Mouse (Mus musculus): ENCODE data around the gene Nup188. TPM values are rescaled to one million over a fixed set of nuclear protein-coding genes. Genes with fewer than 3 reads are reported as not detected.

Gene Nup188
- polyA plus RNA-seq, 1 experiment from 2014 or later, result 42.3 TPM

DNA sequence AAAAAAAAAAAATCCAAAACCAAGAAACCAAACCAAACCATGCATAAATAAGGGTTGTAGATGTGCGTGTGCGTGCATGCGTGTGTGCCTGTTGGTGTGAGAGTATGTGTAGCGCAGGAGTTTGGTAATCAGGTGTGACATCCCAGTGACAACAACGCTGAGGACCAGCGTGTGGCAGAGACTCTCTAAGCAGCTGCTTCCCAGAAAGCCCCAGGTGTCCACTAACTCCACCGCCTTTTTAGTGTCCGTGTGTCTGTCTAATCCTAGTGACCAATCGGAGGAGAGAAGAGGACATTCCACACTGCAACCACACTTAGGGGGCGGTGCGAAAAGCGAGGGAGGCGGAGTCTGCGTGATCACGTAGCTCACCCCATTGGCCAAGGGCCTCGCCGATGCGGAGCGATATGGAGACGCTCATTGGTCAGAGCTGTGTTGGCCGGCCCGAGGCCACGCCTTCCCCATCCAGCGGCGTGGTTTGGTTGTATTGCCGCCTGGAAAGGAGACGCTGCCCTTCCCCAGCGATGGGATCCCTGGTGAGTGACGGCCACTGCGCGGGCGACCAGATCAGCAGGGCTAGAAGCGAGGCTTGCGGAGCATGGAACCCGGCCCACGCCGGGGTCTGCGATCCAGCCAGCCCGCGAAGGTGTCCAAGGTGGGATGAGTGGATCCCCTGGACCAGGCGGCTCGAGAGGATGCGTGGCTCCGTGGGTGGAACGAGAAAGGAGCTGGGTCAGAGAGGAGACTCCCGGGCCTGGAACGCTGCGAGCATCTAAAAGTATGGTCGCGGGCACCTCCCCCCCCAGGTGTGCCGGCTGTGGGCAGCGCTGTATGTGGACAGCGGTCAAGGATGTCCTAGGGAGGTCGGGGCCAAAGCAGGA lies 77.8 kb downstream of the Nup188 start, which contains the start of gene Miga2:
Miga2 (plus strand) TSS at position 461 of the 878 bp plus-strand sequence.
- Histone ChIP-seq H3K9ac (peak within 1 kb of the TSS; percentile 88), H3K36me3 (replicated peaks) (peaks cover 17% of the 10 kb centered on the region), H3K4me1 (peaks cover 21% of the 10 kb centered on the region), H3K27me3 (no peaks in the 10 kb centered on the region), H3K9me3 (no peaks in the 10 kb centered on the region), H3K4me2 (peak within 1 kb of the TSS; percentile 91), H3K4me3 (replicated peaks) (peak within 1 kb of the TSS; percentile 93), H3K27ac (peak within 1 kb of the TSS; percentile 78)
- WGBS, result under 1% methylated on average over 54 of the region's 54 CpGs
- peak; percentile 99 for ATAC-seq (ENCODE audit: low FRiP score)

GRCm38 (mm10) chr2:30365281-30366069 lies 79.3 kb downstream of the Nup188 start:
- Histone ChIP-seq H3K36me3 (replicated peaks) (peaks cover 32% of the 10 kb centered on the region), H3K4me3 (replicated peaks) (peak overlapping the region; percentile 93), H3K27ac (no peak overlapping the region), H3K4me2 (peak overlapping the region; percentile 91), H3K9me3 (no peaks in the 10 kb centered on the region), H3K4me1 (peaks cover 18% of the 10 kb centered on the region), H3K9ac (peak overlapping the region; percentile 88), H3K27me3 (no peaks in the 10 kb centered on the region)
- 92% methylated on average over 2 of the region's 2 CpGs for WGBS
- no peak for ATAC-seq (ENCODE audit: low FRiP score)

DNA sequence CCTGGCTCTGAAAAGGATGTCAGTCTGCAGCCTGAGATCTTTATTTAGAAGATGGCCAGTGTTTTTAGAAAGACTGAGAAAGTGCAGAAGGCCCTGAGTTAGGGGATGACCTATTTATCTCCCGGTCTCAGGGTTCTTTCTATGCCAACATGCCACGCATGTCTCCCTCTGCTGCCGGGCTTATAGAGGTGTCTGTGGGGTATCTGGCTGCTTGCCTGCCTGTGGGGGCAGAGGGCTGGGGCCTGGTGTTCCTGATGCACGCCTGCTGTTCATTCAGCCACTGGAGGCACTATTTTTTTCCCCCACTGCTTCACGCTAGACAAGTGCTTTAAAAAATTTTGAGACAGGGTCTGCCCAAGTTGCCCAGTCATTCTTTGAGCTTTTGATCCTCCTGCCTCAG lies 80.0 kb downstream of the Nup188 start:
- Histone ChIP-seq H3K36me3 (replicated peaks) (peaks cover 39% of the 10 kb centered on the region), H3K9ac (no peak overlapping the region), H3K27ac (no peak overlapping the region), H3K27me3 (no peaks in the 10 kb centered on the region), H3K9me3 (no peaks in the 10 kb centered on the region), H3K4me3 (replicated peaks) (no peak overlapping the region), H3K4me2 (no peak overlapping the region), H3K4me1 (peaks cover 18% of the 10 kb centered on the region)
- WGBS, result 83% methylated on average over 5 of the region's 5 CpGs
- no peak for ATAC-seq (ENCODE audit: low FRiP score)

DNA sequence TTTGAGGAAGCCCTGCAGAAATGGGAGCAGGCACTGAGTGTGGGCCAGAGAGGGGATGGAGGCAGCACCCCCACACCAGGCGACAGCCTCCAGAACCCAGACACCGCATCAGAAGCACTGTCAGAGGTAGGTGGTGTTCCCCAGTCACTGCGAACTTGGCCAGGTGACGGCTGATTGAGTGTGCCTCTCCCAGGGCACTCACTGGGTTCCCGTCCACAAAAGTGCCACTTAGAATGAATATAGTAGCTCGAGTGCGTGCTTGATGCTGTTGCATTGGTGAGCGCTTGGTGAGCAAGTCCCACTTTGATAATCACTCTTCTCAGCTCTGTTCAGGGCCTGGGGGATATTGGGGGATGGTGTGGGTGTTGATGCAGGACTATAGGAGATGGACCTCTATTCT lies 85.3 kb downstream of the Nup188 start:
- no peaks in the 10 kb centered on the region for H3K27me3 ChIP-seq
- no peak overlapping the region for H3K27ac ChIP-seq
- H3K4me3 ChIP-seq (replicated peaks), result no peak overlapping the region
- H3K9ac ChIP-seq, result no peak overlapping the region
- H3K4me2 ChIP-seq, result no peak overlapping the region
- 95% methylated on average over 8 of the region's 8 CpGs for WGBS
- ATAC-seq (ENCODE audit: low FRiP score), result no peak
- no peaks in the 10 kb centered on the region for H3K9me3 ChIP-seq
- H3K4me1 ChIP-seq, result no peaks in the 10 kb centered on the region
- H3K36me3 ChIP-seq (replicated peaks), result peaks cover 86% of the 10 kb centered on the region

DNA sequence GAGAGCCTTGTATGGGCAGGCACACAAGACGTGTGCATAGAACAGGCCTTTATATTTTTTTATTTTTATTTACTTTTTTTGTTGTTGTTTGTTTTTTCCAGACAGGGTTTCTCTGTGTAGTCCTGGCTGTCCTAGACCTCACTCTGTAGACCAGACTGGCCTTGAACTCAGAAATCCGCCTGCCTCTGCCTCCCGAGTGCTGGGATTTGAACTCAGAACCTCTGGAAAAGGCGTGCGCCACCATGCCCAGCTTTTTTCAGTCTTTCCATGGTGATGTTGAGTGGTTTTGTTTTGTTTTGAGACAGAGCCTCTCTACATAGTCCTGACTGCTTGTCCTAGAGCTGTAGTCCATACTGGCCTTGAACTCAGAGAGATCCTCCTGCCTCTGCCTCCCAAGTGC lies 86.5 kb downstream of the Nup188 start:
- no peak overlapping the region for H3K27ac ChIP-seq
- no peak overlapping the region for H3K4me2 ChIP-seq
- H3K4me3 ChIP-seq (replicated peaks), result no peak overlapping the region
- WGBS, result 98% methylated on average over 5 of the region's 5 CpGs
- no peak overlapping the region for H3K9ac ChIP-seq
- H3K27me3 ChIP-seq, result no peaks in the 10 kb centered on the region
- H3K4me1 ChIP-seq, result no peaks in the 10 kb centered on the region
- no peak for ATAC-seq (ENCODE audit: low FRiP score)
- no peaks in the 10 kb centered on the region for H3K9me3 ChIP-seq
- H3K36me3 ChIP-seq (replicated peaks), result peaks cover 94% of the 10 kb centered on the region

- Histone ChIP-seq H3K4me2 (no peak overlapping the region), H3K36me3 (replicated peaks) (peaks cover 88% of the 10 kb centered on the region), H3K4me3 (replicated peaks) (no peak overlapping the region), H3K9me3 (no peaks in the 10 kb centered on the region), H3K4me1 (no peaks in the 10 kb centered on the region), H3K27me3 (no peaks in the 10 kb centered on the region), H3K27ac (no peak overlapping the region), H3K9ac (no peak overlapping the region)
- no peak for ATAC-seq (ENCODE audit: low FRiP score)
- 96% methylated on average over 10 of the region's 10 CpGs for WGBS
These were observed 89.7 kb downstream of the Nup188 start for GRCm38 (mm10) chr2:30375893-30376292.

GRCm38 (mm10) chr2:30377721-30378120 lies 91.5 kb downstream of the Nup188 start:
- H3K36me3 ChIP-seq (replicated peaks), result peaks cover 88% of the 10 kb centered on the region
- H3K27me3 ChIP-seq, result no peaks in the 10 kb centered on the region
- H3K4me3 ChIP-seq (replicated peaks), result no peak overlapping the region
- H3K9me3 ChIP-seq, result no peaks in the 10 kb centered on the region
- H3K4me1 ChIP-seq, result no peaks in the 10 kb centered on the region
- H3K27ac ChIP-seq, result no peak overlapping the region
- ATAC-seq (ENCODE audit: low FRiP score), result no peak
- no peak overlapping the region for H3K4me2 ChIP-seq
- H3K9ac ChIP-seq, result no peak overlapping the region
- 87% methylated on average over 5 of the region's 5 CpGs for WGBS

DNA sequence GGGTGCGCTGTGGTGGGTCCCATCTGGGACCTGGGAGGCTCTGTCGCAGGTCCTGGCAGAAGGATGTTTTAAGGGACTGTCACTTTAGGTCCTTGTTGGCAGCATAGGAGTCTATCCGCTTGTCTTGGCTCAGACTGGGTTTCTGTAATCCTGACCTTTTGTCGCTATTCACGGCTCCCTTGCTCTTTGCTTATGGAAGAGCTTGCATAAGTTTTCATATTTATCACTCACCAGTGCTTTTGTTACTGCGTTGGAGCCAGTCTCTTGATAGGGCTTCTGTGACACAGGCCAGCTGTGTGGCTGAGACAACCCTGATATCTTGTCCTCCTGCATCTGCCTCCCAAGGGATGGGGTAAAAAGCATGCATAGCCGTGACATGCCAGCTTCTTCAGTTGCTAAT lies 93.1 kb downstream of the Nup188 start:
- no peak overlapping the region for H3K4me2 ChIP-seq
- no peaks in the 10 kb centered on the region for H3K4me1 ChIP-seq
- no peak for ATAC-seq (ENCODE audit: low FRiP score)
- H3K27ac ChIP-seq, result no peak overlapping the region; the same call in 1 of the 2 replicates
- no peak overlapping the region for H3K9ac ChIP-seq
- no peaks in the 10 kb centered on the region for H3K9me3 ChIP-seq
- H3K4me3 ChIP-seq (replicated peaks), result no peak overlapping the region
- no peaks in the 10 kb centered on the region for H3K27me3 ChIP-seq
- 91% methylated on average over 7 of the region's 7 CpGs for WGBS
- H3K36me3 ChIP-seq (replicated peaks), result peaks cover 88% of the 10 kb centered on the region

- no peak overlapping the region for H3K4me3 ChIP-seq (replicated peaks)
- no peak overlapping the region for H3K27ac ChIP-seq
- no peak overlapping the region; the same call in 1 of the 2 replicates for H3K9ac ChIP-seq
- H3K27me3 ChIP-seq, result no peaks in the 10 kb centered on the region
- 94% methylated on average over 10 of the region's 10 CpGs for WGBS
- no peak overlapping the region for H3K4me2 ChIP-seq
- H3K36me3 ChIP-seq (replicated peaks), result peaks cover 92% of the 10 kb centered on the region
- no peaks in the 10 kb centered on the region for H3K9me3 ChIP-seq
- no peaks in the 10 kb centered on the region for H3K4me1 ChIP-seq
- no peak for ATAC-seq (ENCODE audit: low FRiP score)
These were observed 94.6 kb downstream of the Nup188 start for GRCm38 (mm10) chr2:30380564-30381376.

GRCm38 (mm10) chr2:30381377-30381725 lies 95.2 kb downstream of the Nup188 start:
- no peak overlapping the region; the same call in 1 of the 2 replicates for H3K9ac ChIP-seq
- H3K4me2 ChIP-seq, result no peak overlapping the region
- no peak overlapping the region for H3K27ac ChIP-seq
- H3K4me1 ChIP-seq, result no peaks in the 10 kb centered on the region
- H3K27me3 ChIP-seq, result no peaks in the 10 kb centered on the region
- no peaks in the 10 kb centered on the region for H3K9me3 ChIP-seq
- ATAC-seq (ENCODE audit: low FRiP score), result no peak
- WGBS, result 92% methylated on average over 4 of the region's 4 CpGs
- H3K36me3 ChIP-seq (replicated peaks), result peaks cover 87% of the 10 kb centered on the region
- no peak overlapping the region for H3K4me3 ChIP-seq (replicated peaks)

DNA sequence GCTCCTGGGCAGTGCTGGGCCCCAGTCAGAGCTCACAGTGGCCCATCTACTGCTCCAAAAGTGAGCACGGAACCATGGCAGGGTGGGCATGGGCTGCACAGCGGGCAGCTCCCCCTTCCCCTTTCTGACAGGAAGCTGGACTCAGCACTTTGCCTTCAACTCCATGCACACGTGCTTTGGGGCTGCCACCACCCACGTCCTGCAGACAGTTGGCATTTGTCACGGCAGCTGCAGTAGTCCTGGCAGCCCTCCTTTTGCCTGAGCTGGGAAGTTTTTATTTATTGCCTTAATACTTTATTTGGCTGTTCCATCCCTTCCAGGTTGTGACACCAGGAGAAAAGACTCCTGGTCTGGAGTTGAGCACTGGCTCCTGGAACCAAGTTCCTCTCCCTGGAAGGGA lies 98.6 kb downstream of the Nup188 start:
- Histone ChIP-seq H3K36me3 (replicated peaks) (peaks cover 53% of the 10 kb centered on the region), H3K9me3 (no peaks in the 10 kb centered on the region), H3K4me3 (replicated peaks) (no peak overlapping the region), H3K27ac (no peak overlapping the region), H3K4me1 (no peaks in the 10 kb centered on the region), H3K9ac (no peak overlapping the region), H3K27me3 (no peaks in the 10 kb centered on the region), H3K4me2 (no peak overlapping the region)
- WGBS, result 84% methylated on average over 5 of the region's 5 CpGs
- no peak for ATAC-seq (ENCODE audit: low FRiP score)

DNA sequence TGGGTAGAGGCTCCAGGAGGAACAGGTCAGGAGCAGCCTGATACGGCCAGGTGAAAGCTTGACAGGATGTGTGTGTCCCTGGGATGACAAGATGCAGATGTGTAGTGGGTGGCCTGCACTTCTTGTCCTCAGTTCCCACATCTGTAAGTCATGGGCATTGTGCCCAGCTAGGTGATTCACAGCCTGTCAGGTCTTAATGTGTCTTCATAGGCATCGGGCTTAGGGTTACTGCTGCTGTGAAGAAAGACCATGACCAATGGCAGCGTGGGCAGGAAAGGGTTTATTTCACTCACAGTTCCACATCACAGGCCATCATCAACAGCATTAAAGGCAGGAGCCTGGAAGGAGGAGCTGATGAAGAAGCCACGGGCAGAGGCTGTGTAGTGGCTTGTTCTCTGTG lies 99.4 kb downstream of the Nup188 start:
- WGBS, result 90% methylated on average over 4 of the region's 4 CpGs
- no peaks in the 10 kb centered on the region for H3K27me3 ChIP-seq
- H3K9me3 ChIP-seq, result no peaks in the 10 kb centered on the region
- no peak for ATAC-seq (ENCODE audit: low FRiP score)
- H3K4me3 ChIP-seq (replicated peaks), result no peak overlapping the region
- no peak overlapping the region for H3K9ac ChIP-seq
- H3K4me2 ChIP-seq, result no peak overlapping the region
- peaks cover 48% of the 10 kb centered on the region for H3K36me3 ChIP-seq (replicated peaks)
- no peaks in the 10 kb centered on the region for H3K4me1 ChIP-seq
- no peak overlapping the region for H3K27ac ChIP-seq

Data from forebrain, embryonic 12.5 days (tissue).